Mouse (Mus musculus): Measurements from ENCODE around the gene Elob.

GRCm38 (mm10) chr17:23820731-23821130, 8.2 kb downstream of the Elob start:
- no peak for TF ChIP-seq POLR2A (IDR thresholded peaks at IDR 0.05; ENCODE audit: control insufficient read depth, low read depth, low read length)
- no peak for TF ChIP-seq CTCF (IDR thresholded peaks at IDR 0.05; ENCODE audit: control insufficient read depth, insufficient read depth, insufficient replicate concordance, low read depth, low read length)
